Mouse (Mus musculus): Measurements from ENCODE around the gene Cacng8. TPM values are rescaled to one million over a fixed set of nuclear protein-coding genes. Genes with fewer than 3 reads are reported as not detected.

Cacng8 gene
- 0.12 and 0.36 TPM in 2 replicates for polyA plus RNA-seq (2016; fragmentation: Nextera tagmentation; extraction: Ambion mirVana)

DNA sequence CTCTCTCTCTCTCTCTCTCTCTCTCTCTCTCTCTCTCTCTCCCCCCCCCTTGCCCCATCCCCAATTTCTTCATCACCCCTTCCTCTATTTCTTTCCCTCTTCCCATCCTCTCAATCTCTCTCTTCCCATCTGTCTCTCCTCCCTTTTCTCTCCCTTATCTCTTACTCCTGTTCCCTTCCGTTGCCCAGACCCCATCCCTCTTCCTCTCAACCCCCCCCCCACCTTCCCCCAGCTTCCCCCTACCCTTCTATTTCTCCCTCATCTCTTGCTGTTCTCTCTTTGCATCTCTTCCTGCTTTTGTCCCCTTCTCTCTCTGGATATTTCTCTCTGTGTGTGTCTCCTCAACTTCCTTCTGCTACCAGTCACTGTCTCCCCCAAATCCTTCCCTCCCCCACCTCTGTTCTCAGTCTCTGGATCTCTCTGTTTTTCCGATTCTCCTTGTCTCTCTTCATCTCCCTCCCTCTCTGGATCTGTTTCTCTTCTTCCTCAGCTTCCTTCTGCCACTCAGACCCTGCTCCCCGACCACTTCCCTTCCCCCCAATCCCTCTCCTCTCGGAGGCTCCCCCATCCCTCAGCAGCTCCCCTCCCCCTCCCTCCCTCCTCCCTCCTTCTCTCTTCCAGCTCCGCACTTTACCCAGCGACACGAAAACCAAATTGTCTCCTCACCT, at the start of gene Cacng8:
TSS of gene Cacng8 (plus strand) at position 271 of the 668 bp plus-strand sequence.
- no peaks in the 10 kb centered on the region for H3K36me3 ChIP-seq
- no peaks in the 10 kb centered on the region for H3K4me1 ChIP-seq
- H3K4me2 ChIP-seq: peak within 1 kb of the TSS; percentile 21; the same call in 1 of the 2 replicates
- no peak for ATAC-seq
- peaks cover 26% of the 10 kb centered on the region for H3K27me3 ChIP-seq (replicated peaks)
- WGBS (ENCODE audit: insufficient replicate concordance): 3% methylated on average over 7 of the region's 7 CpGs
- no peak within 1 kb of the TSS for H3K4me3 ChIP-seq
- no peak within 1 kb of the TSS for H3K27ac ChIP-seq
- no peaks in the 10 kb centered on the region for H3K9me3 ChIP-seq (replicated peaks)
- H3K9ac ChIP-seq: no peak within 1 kb of the TSS

DNA sequence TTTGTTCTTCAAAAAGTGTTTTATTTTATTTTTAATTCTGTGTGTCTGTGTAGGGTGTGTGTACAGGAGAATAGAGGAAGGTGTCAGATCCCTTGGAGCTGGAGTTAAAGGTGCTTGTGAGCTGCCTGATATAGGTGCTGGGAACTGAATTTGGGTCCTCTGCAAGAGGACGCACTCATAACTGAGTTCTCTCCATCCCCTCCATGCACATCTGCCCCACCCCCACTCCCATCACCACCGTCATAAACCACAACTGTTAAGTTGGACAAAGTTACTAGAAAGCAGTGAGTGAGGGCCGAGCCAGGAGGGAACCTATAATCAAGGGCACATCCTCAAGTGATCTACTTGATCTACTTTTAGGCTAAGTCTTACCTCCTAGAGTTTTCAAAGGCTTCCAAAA, 46.6 kb upstream of the Cacng8 start:
- ATAC-seq: no peak
- no peaks in the 10 kb centered on the region for H3K9me3 ChIP-seq (replicated peaks)

DNA sequence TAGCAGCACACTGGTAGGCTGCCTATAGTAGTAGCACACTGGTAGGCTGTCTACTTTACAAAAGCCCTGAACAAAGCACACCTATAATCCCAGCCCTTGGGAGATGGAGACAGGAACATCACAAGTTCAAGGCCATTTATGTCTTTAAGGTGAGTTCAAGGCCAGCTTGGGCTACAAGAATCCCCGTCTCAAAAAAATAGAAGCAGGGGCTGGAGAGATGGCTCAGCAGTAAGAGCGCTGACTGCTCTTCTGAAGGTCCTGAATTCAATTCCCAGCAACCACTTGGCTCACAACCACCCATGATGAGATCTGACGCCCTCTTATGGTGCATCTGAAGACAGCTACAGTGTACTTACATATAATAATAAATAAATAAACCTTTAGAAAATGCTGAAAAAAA, 45.2 kb upstream of the Cacng8 start:
- no peak overlapping the region for H3K4me3 ChIP-seq
- H3K9ac ChIP-seq: no peak overlapping the region
- WGBS (ENCODE audit: insufficient replicate concordance): 63% methylated on average over 3 of the region's 3 CpGs
- H3K9me3 ChIP-seq (replicated peaks): no peaks in the 10 kb centered on the region
- no peaks in the 10 kb centered on the region for H3K36me3 ChIP-seq
- no peak for ATAC-seq
- H3K4me1 ChIP-seq: no peaks in the 10 kb centered on the region
- no peaks in the 10 kb centered on the region for H3K27me3 ChIP-seq (replicated peaks)
- H3K27ac ChIP-seq: no peak overlapping the region
- no peak overlapping the region for H3K4me2 ChIP-seq

More for the DNA sequence above, 46.6 kb upstream of the Cacng8 start:
- Histone ChIP-seq H3K27ac (no peak overlapping the region), H3K27me3 (replicated peaks) (no peaks in the 10 kb centered on the region), H3K9ac (no peak overlapping the region), H3K36me3 (no peaks in the 10 kb centered on the region), H3K4me1 (no peaks in the 10 kb centered on the region), H3K4me3 (no peak overlapping the region), H3K4me2 (no peak overlapping the region)
- 47% methylated on average over 3 of the region's 3 CpGs for WGBS (ENCODE audit: insufficient replicate concordance)

DNA sequence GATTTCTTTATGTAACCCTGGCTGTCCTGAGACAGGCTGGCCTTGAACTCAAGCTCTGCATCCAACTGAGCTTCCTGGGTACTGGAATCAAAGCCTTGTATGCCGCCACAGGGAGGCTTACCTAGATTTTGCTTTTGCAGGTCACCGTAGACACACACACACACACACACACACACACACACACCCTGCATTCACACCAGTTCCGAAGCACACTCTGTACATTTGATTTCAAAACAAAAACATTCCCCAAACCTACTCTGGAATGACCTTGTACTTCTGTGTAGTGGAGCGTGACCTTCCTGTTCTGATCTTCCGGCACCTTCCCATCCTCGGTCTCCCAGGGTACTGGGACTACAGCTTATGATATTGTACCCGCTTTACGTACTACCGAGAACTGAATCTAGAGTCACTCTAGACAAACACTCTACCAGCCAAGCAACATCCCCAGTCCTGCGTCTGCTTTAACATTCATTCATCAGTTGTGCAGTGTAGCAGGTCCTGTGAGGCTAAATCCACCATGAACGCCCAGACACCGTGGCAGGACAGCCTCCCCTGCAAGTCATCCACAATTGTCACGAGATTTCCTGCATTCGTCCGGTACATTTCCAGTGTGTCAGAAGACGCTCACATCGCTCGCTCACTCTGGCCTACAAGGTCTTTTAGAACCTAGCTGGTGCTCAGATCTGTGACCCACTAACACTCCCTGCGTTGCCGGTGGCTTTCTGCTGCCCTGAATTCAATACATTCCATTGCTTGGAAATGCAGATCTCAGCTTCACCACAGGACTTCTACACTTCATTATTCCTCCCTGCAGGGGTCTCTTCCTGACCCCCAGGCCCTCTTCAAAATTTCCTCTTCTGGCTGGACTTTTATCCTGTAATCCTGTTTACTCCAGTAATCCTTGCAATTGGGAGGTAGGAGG, 42.9 kb upstream of the Cacng8 start:
- H3K9me3 ChIP-seq (replicated peaks): no peaks in the 10 kb centered on the region
- no peak overlapping the region for H3K27ac ChIP-seq
- no peaks in the 10 kb centered on the region for H3K4me1 ChIP-seq
- 49% methylated on average over 20 of the region's 20 CpGs for WGBS (ENCODE audit: insufficient replicate concordance)
- no peaks in the 10 kb centered on the region for H3K27me3 ChIP-seq (replicated peaks)
- H3K4me3 ChIP-seq: no peak overlapping the region
- no peak overlapping the region for H3K4me2 ChIP-seq
- H3K36me3 ChIP-seq: no peaks in the 10 kb centered on the region
- ATAC-seq: no peak
- no peak overlapping the region for H3K9ac ChIP-seq

DNA sequence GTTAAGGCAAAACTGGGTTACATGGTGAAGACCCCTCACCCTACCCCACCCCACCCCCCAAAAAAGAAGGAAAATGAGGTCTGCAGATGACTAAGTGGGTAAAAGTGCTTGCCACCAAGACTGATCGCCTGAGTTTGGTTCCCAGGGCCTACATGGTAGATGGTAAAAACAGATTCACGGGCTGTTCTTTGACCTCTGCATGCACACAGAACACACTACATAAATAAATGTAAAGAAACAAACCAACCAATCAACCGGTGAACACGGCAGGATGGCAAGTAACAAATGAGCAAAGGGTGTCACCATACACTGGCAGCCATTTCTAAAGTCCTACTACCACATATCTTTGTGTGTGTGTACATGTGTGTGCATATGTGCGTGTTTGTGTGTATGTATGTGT, 42.2 kb upstream of the Cacng8 start:
- Histone ChIP-seq H3K36me3 (no peaks in the 10 kb centered on the region), H3K4me3 (no peak overlapping the region), H3K27ac (no peak overlapping the region), H3K27me3 (replicated peaks) (no peaks in the 10 kb centered on the region), H3K9me3 (replicated peaks) (no peaks in the 10 kb centered on the region), H3K9ac (no peak overlapping the region), H3K4me2 (no peak overlapping the region), H3K4me1 (no peaks in the 10 kb centered on the region)
- WGBS (ENCODE audit: insufficient replicate concordance): 57% methylated on average over 5 of the region's 5 CpGs
- no peak for ATAC-seq

DNA sequence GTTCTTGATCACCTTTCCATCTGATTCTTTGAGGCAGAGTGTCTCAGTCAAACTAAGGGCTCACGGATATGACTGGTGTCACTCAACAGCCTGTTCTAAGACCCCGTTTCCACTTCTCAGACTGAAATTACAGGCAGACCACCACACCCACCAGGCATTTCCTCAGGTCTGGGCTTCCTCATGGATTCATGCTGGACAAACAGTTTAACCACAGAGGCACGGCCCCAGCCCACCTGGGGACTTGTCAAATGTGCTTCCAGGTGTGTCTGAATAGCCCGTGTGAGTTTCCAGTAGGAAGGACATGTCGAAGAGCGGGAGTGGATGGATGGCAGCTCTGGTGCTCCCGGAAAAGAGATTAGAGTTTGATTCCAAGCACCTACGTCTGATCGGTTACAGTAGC, 40.7 kb upstream of the Cacng8 start:
- no peaks in the 10 kb centered on the region for H3K9me3 ChIP-seq (replicated peaks)
- H3K27ac ChIP-seq: no peak overlapping the region
- no peaks in the 10 kb centered on the region for H3K36me3 ChIP-seq
- H3K4me1 ChIP-seq: no peaks in the 10 kb centered on the region
- no peak overlapping the region for H3K9ac ChIP-seq
- 70% methylated on average over 9 of the region's 9 CpGs for WGBS (ENCODE audit: insufficient replicate concordance)
- no peak overlapping the region for H3K4me3 ChIP-seq
- ATAC-seq: no peak
- H3K4me2 ChIP-seq: no peak overlapping the region
- H3K27me3 ChIP-seq (replicated peaks): no peaks in the 10 kb centered on the region

DNA sequence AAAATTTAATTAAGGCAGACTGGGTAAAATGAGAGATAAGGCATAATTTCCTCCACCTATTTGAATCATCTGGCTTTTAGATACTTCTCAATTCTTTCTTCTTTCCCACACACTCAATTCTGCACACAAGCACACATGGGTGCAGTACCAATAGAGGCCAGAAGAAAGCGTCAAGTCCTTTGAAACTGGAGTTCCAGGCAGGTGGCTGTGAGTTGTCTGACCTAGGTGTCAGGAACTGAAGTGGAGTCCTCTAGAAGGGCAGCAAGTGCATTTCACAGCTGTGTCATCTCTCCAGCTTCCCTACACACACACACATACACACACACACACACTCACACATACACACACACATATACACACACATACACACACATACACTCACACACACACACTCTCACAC, 38.9 kb upstream of the Cacng8 start:
- Histone ChIP-seq H3K9ac (no peak overlapping the region), H3K27ac (no peak overlapping the region), H3K4me3 (no peak overlapping the region), H3K27me3 (replicated peaks) (no peaks in the 10 kb centered on the region), H3K9me3 (replicated peaks) (no peaks in the 10 kb centered on the region), H3K4me1 (no peaks in the 10 kb centered on the region), H3K36me3 (no peaks in the 10 kb centered on the region), H3K4me2 (no peak overlapping the region)
- no peak for ATAC-seq
- WGBS (ENCODE audit: insufficient replicate concordance): 62% methylated on average over 1 of the region's 1 CpGs

DNA sequence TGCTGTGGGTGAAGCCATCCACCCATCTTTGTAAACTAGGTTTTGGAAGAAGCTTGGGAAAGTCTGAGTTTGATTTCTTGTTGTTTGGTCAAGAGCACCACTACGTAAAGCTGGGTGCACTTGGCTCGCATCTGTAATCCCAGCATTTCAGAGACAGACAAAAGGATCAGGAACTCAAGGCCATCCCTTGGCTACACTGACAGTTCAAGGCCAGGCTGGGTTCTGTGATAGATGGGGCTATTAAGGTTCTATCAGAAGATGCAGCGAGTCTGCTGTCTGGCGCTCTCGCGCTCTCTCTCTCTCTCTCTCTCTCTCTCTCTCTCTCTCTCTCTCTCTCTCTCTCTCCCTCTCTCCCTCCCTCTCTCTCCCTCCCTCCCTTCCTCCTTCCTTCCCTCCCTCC, 35.6 kb upstream of the Cacng8 start:
- Histone ChIP-seq H3K4me3 (no peak overlapping the region), H3K9ac (no peak overlapping the region), H3K9me3 (replicated peaks) (no peaks in the 10 kb centered on the region), H3K4me1 (no peaks in the 10 kb centered on the region), H3K4me2 (no peak overlapping the region), H3K27me3 (replicated peaks) (no peaks in the 10 kb centered on the region), H3K27ac (no peak overlapping the region), H3K36me3 (no peaks in the 10 kb centered on the region)
- 65% methylated on average over 6 of the region's 6 CpGs for WGBS (ENCODE audit: insufficient replicate concordance)
- no peak for ATAC-seq

DNA sequence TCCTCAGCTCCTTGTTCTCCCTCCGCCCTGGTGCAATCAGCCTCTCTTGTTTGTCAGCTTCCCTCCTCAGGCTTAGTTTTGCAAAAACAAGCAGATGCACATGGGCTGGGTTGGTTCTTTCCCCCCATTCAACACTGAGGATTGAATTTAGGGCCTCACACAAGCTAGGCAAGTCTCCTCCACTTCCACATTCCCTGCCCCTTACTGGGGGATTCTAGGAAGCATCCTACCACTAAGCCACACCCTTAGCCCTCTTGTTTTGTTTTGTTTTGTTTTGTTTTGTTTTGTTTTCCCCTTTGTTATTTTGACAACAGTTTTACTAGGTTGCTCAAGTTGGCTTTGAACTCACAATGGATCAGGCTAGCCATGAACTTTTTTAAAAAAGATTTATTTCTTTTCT, 29.8 kb upstream of the Cacng8 start:
- no peak overlapping the region for H3K4me2 ChIP-seq
- H3K9ac ChIP-seq: no peak overlapping the region
- peaks cover 12% of the 10 kb centered on the region for H3K27me3 ChIP-seq (replicated peaks)
- H3K4me3 ChIP-seq: no peak overlapping the region
- 57% methylated on average over 1 of the region's 1 CpGs for WGBS (ENCODE audit: insufficient replicate concordance)
- no peak for ATAC-seq
- H3K27ac ChIP-seq: no peak overlapping the region
- no peaks in the 10 kb centered on the region for H3K4me1 ChIP-seq
- H3K9me3 ChIP-seq (replicated peaks): no peaks in the 10 kb centered on the region
- no peaks in the 10 kb centered on the region for H3K36me3 ChIP-seq

DNA sequence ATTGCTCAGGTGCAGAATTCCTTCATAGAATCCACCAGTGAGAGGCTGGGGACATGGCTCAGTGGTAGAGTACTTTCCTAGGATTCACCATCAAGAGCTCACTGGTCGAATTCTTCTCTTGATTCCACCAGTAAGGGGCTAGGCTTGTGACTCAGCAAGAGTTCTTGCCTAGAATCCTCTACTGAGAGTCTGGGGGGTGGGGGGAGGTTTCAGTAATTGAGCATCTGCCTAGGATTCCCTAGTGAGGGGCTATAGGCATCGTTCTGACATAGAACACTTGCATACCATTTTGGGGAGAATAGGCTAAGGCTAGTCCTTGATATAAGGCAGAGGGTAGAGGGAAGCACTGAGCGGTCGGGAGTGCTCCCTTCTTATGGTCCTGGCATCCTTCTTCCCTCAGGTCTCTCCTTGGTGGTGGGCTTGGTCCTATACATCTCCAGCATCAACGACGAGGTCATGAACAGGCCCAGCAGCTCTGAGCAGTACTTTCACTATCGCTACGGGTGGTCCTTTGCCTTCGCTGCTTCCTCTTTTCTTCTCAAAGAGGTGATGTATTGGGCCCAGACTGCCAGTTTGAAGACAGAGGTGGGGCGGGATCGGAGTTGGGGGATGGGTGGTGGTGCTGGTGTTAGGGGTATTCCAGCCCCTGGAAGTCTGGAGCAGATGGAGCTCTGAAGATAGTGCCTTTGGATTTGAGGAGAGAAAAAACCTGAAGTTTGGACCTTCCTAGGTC, 24.8 kb upstream of the Cacng8 start:
- ATAC-seq: no peak
- 14% methylated on average over 11 of the region's 11 CpGs for WGBS (ENCODE audit: insufficient replicate concordance)

DNA sequence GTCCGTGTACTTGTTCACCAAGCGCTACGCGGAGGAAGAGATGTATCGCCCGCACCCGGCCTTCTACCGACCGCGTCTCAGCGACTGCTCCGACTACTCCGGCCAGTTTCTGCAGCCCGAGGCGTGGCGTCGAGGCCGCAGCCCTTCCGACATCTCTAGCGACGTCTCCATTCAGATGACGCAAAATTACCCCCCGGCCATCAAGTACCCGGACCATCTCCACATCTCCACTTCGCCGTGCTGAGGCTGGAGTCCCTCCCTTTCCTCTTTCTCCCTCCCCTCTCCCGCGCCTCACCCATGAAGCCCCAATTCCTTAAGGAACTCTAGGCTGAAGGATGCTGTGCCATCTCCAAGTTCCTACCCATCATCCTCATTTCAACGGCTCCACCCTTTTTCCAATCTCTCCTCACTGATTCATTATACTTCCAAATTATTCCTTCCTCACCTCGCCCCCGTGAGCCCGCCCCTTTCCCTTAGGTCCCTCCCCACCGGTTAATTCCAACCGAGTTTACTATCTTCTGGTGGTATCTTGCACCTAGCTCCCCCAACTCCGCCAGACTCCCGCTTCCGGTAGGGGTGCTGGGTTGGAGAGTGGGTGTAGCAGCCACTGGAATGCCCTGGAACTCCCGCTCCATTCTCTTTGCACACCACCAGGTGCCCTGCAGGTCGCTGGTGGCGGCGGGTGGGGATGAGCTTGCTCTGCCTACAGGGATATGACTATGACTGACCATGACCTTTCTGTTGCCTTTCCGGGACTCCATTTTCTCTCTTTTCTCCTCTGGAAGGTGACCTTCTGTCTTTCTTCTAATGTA, 23.6 kb upstream of the Cacng8 start:
- no peaks in the 10 kb centered on the region for H3K9me3 ChIP-seq (replicated peaks)
- H3K4me1 ChIP-seq: 0 out of 2 replicates have a peak, but pooled peaks cover 10% of the 10 kb centered on the region
- H3K4me2 ChIP-seq: peak overlapping the region; percentile 33
- WGBS (ENCODE audit: insufficient replicate concordance): 2% methylated on average over 40 of the region's 42 CpGs
- H3K36me3 ChIP-seq: no peaks in the 10 kb centered on the region
- no peak for ATAC-seq
- peaks cover 56% of the 10 kb centered on the region for H3K27me3 ChIP-seq (replicated peaks)
- no peak overlapping the region for H3K9ac ChIP-seq
- no peak overlapping the region for H3K4me3 ChIP-seq
- H3K27ac ChIP-seq: no peak overlapping the region

More for the DNA sequence above, 24.8 kb upstream of the Cacng8 start:
- H3K27me3 ChIP-seq (replicated peaks): peaks cover 56% of the 10 kb centered on the region
- H3K4me2 ChIP-seq: no peak overlapping the region
- no peaks in the 10 kb centered on the region for H3K9me3 ChIP-seq (replicated peaks)
- H3K9ac ChIP-seq: no peak overlapping the region
- H3K4me3 ChIP-seq: no peak overlapping the region
- H3K36me3 ChIP-seq: no peaks in the 10 kb centered on the region
- no peak overlapping the region for H3K27ac ChIP-seq
- 0 out of 2 replicates have a peak, but pooled peaks cover 10% of the 10 kb centered on the region for H3K4me1 ChIP-seq

Data from liver, embryonic 12.5 days (tissue).